Mouse (Mus musculus) CH12.LX (cell line): Measurements from ENCODE around the gene Rsph14. TPM values are rescaled to one million over a fixed set of nuclear protein-coding genes. Genes with fewer than 3 reads are reported as not detected.

ENCODE experiments used
- DNase-seq: peaks from one replicate; pipeline ENCODE4 v3.0.0-alpha.2; 2013; ENCODE audit errors: extremely low read depth
- H3K27ac ChIP-seq: 2 replicates; pipeline ENCODE4 v1.5.1; 2012; ENCODE audit warnings: low read depth, mild to moderate bottlenecking, control low read depth, moderate library complexity; ENCODE audit not compliant: insufficient read depth
- H3K27me3 ChIP-seq: replicated peaks from 2 replicates; pipeline ENCODE3; 2012; ENCODE audit warnings: inconsistent platforms
- H3K36me3 ChIP-seq, 2 experiments: replicated peaks in 1 of 2; 2 replicates each; pipeline versions ENCODE3 to v1.6.1; 2012; ENCODE audit warnings: inconsistent platforms in 1 of 2, low read length in 1 of 2, mild to moderate bottlenecking in 1 of 2, mixed read lengths in 1 of 2, moderate library complexity in 1 of 2; ENCODE audit not compliant: control insufficient read depth in 1 of 2, insufficient read depth in 1 of 2
- H3K4me1 ChIP-seq, 2 experiments: 2 replicates each; pipeline ENCODE4 v1.6.1; 2012; ENCODE audit warnings: inconsistent platforms in 1 of 2, moderate library complexity in 1 of 2; ENCODE audit not compliant: insufficient read depth in 2 of 2, control insufficient read depth in 1 of 2
- H3K4me2 ChIP-seq: 2 replicates; pipeline ENCODE4 v1.6.1; 2012; ENCODE audit warnings: low read depth, mild to moderate bottlenecking, control low read depth; ENCODE audit not compliant: poor library complexity, insufficient read depth, severe bottlenecking
- H3K4me3 ChIP-seq, 3 experiments: fragments of 150-350 bp in 1 of 3; sonication (generic) in 1 of 3; replicated peaks in 1 of 3; 2 replicates each; pipeline versions ENCODE3 to v1.5.1; 2011 to 2012; ENCODE audit warnings: low read depth in 2 of 3, low read length in 2 of 3, mild to moderate bottlenecking in 2 of 3, moderate library complexity in 2 of 3, control low read depth in 1 of 3, improper control_type of control experiment in 1 of 3, inconsistent platforms in 1 of 3, mixed read lengths in 1 of 3; ENCODE audit not compliant: poor library complexity in 1 of 3
- H3K79me2 ChIP-seq: replicated peaks from 2 replicates; pipeline ENCODE4 v1.6.1; 2012; ENCODE audit warnings: mild to moderate bottlenecking, moderate library complexity; ENCODE audit not compliant: control insufficient read depth, poor library complexity, insufficient read depth, severe bottlenecking; ENCODE audit errors: extremely low read depth
- H3K9ac ChIP-seq: 2 replicates; pipeline ENCODE4 v1.6.1; 2012; ENCODE audit warnings: low read depth, mild to moderate bottlenecking, control low read depth, moderate library complexity; ENCODE audit not compliant: insufficient read depth
- H3K9me3 ChIP-seq: replicated peaks from 2 replicates; pipeline ENCODE3; 2012; ENCODE audit warnings: low read length, inconsistent platforms, mixed read lengths
- BHLHE40 ChIP-seq: IDR thresholded peaks from 2 replicates; pipeline ENCODE4 v1.6.1; 2011; ENCODE audit warnings: mild to moderate bottlenecking, low read depth, low read length, improper control_type of control experiment
- CHD1 ChIP-seq: IDR thresholded peaks from 2 replicates; pipeline ENCODE4 v1.6.1; 2012; ENCODE audit warnings: low read depth, low read length, improper control_type of control experiment, inconsistent platforms
- CTCF ChIP-seq, 2 experiments: IDR thresholded peaks in 1 of 2; conservative IDR thresholded peaks in 1 of 2; 2 replicates each; pipeline ENCODE4 v1.5.1; 2011 to 2012; ENCODE audit warnings: low read depth in 2 of 2, low read length in 2 of 2, improper control_type of control experiment in 1 of 2, inconsistent platforms in 1 of 2, mild to moderate bottlenecking in 1 of 2, moderate library complexity in 1 of 2
- ELF1 ChIP-seq: IDR thresholded peaks from 2 replicates; pipeline ENCODE4 v1.6.1; 2014; ENCODE audit warnings: low read depth, mild to moderate bottlenecking, inconsistent platforms, low read length, improper control_type of control experiment
- JUN ChIP-seq: IDR thresholded peaks from 2 replicates; pipeline ENCODE4 v1.6.1; 2011; ENCODE audit warnings: low read depth, mild to moderate bottlenecking, low read length, improper control_type of control experiment, moderate library complexity; ENCODE audit not compliant: insufficient read depth
- JUND ChIP-seq: conservative IDR thresholded peaks from 2 replicates; pipeline ENCODE4 v1.6.1; 2011; ENCODE audit warnings: low read depth, low read length, improper control_type of control experiment
- KAT2A ChIP-seq: IDR thresholded peaks from 2 replicates; pipeline ENCODE4 v1.6.1; 2012; ENCODE audit warnings: low read length, improper control_type of control experiment, inconsistent platforms; ENCODE audit not compliant: insufficient replicate concordance
- MAFK ChIP-seq: IDR thresholded peaks from 2 replicates; pipeline ENCODE4 v1.6.1; 2011; ENCODE audit warnings: low read length, improper control_type of control experiment; ENCODE audit not compliant: insufficient replicate concordance
- MAX ChIP-seq: IDR thresholded peaks from 2 replicates; pipeline ENCODE4 v1.6.1; 2011; ENCODE audit warnings: low read length, improper control_type of control experiment
- MEF2A ChIP-seq: IDR thresholded peaks from 2 replicates; pipeline ENCODE4 v1.6.1; 2014; ENCODE audit warnings: low read depth, mild to moderate bottlenecking, inconsistent platforms, low read length, improper control_type of control experiment, borderline replicate concordance
- MXI1 ChIP-seq: IDR thresholded peaks from 2 replicates; pipeline ENCODE4 v1.6.1; 2011; ENCODE audit warnings: mild to moderate bottlenecking, low read depth, low read length, improper control_type of control experiment
- MYC ChIP-seq: IDR thresholded peaks from 2 replicates; pipeline ENCODE4 v1.6.1; 2011; ENCODE audit warnings: low read depth, mild to moderate bottlenecking, improper control_type of control experiment, low read length
- NELFE ChIP-seq: IDR thresholded peaks from 2 replicates; pipeline ENCODE4 v1.6.1; 2011; ENCODE audit warnings: low read depth, low read length, improper control_type of control experiment
- POLR2A ChIP-seq: IDR thresholded peaks from 2 replicates; pipeline ENCODE4 v1.6.1; 2011; ENCODE audit warnings: low read depth, mild to moderate bottlenecking, improper control_type of control experiment, low read length
- POLR2AphosphoS2 ChIP-seq: IDR thresholded peaks from 2 replicates; pipeline ENCODE4 v1.6.1; 2011; ENCODE audit warnings: low read depth, low read length, improper control_type of control experiment
- RCOR1 ChIP-seq: conservative IDR thresholded peaks from 2 replicates; pipeline ENCODE4 v1.6.1; 2012; ENCODE audit warnings: low read depth, mild to moderate bottlenecking, inconsistent platforms, low read length, improper control_type of control experiment
- SIN3A ChIP-seq: IDR thresholded peaks from 2 replicates; pipeline ENCODE4 v1.6.1; 2012; ENCODE audit warnings: low read length, improper control_type of control experiment, inconsistent platforms
- TBP ChIP-seq: conservative IDR thresholded peaks from 2 replicates; pipeline ENCODE4 v1.6.1; 2011; ENCODE audit warnings: low read depth, low read length, improper control_type of control experiment
- TCF12 ChIP-seq: IDR thresholded peaks from 2 replicates; pipeline ENCODE4 v1.6.1; 2014; ENCODE audit warnings: low read depth, mild to moderate bottlenecking, inconsistent platforms, low read length, improper control_type of control experiment
- UBTF ChIP-seq: IDR thresholded peaks from 2 replicates; pipeline ENCODE4 v1.6.1; 2012; ENCODE audit warnings: low read depth, mild to moderate bottlenecking, inconsistent platforms, low read length, improper control_type of control experiment, moderate library complexity
- ZC3H11A ChIP-seq: IDR thresholded peaks from 2 replicates; pipeline ENCODE4 v1.6.1; 2012; ENCODE audit warnings: low read depth, mild to moderate bottlenecking, inconsistent platforms, low read length, improper control_type of control experiment
- dilution Hi-C: fragments of 300-500 bp; cut with MboI; formaldehyde crosslinking; loops from 2 replicates; pipeline ENCODE4 v1.14.3; 2020; ENCODE audit warnings: low sequenced_read_pairs; ENCODE audit not compliant: extremely low pct_unique_long_range_greater_than_20kb, extremely low pct_ligation_motif_present
- in situ Hi-C: fragments of 300-500 bp; cut with MboI; formaldehyde crosslinking; loops from 3 replicates; pipeline ENCODE4 v1.14.3; 2019; ENCODE audit warnings: low sequenced_read_pairs, low pct_ligation_motif_present, low pct_unique_long_range_greater_than_20kb, mixed read lengths
- polyA plus RNA-seq: library from polyadenylated mRNA; unstranded; fragments of >175 nt; gene quantifications from 2 replicates; pipeline ENCODE4 v1.2.1, GENCODE M21; 2012; ENCODE audit warnings: low read depth; ENCODE audit not compliant: insufficient read length
- total RNA-seq, 2 experiments: library from RNA; depleted of rRNA; stranded (reverse); fragments of 300-350 nt in 1 of 2; fragments of >200 nt in 1 of 2; gene quantifications; 2 replicates each; pipeline ENCODE4 v1.2.3; 2012 to 2014

Gene Rsph14
- total and polyA plus RNA-seq, 3 experiments, result not detected

- no peak overlapping the region for H3K27ac ChIP-seq
- no peaks in the 10 kb centered on the region for H3K9me3 ChIP-seq
- no peak overlapping the region for H3K9ac ChIP-seq
- H3K4me1 ChIP-seq, result peaks cover 18 to 37% of the 10 kb centered on the region in 2 experiments
- H3K4me3 ChIP-seq, result no peak overlapping the region
- no peak for DNase-seq
- H3K79me2 ChIP-seq, result no peaks in the 10 kb centered on the region
- peaks cover 0 to 9% of the 10 kb centered on the region in 2 experiments for H3K36me3 ChIP-seq
- in situ Hi-C loops, result no loop called here
- no peak overlapping the region for H3K4me2 ChIP-seq
- dilution Hi-C loops, result no loop called here
- no peak for TF ChIP-seq BHLHE40
- H3K27me3 ChIP-seq, result no peaks in the 10 kb centered on the region
These were observed 21.7 kb upstream of the Rsph14 start for GRCm38 (mm10) chr10:75054125-75054524.

- in situ Hi-C loops, result no loop called here
- H3K4me1 ChIP-seq, result peaks cover 18 to 37% of the 10 kb centered on the region in 2 experiments
These were observed 21.3 kb upstream of the Rsph14 start for GRCm38 (mm10) chr10:75053655-75054054.

DNA sequence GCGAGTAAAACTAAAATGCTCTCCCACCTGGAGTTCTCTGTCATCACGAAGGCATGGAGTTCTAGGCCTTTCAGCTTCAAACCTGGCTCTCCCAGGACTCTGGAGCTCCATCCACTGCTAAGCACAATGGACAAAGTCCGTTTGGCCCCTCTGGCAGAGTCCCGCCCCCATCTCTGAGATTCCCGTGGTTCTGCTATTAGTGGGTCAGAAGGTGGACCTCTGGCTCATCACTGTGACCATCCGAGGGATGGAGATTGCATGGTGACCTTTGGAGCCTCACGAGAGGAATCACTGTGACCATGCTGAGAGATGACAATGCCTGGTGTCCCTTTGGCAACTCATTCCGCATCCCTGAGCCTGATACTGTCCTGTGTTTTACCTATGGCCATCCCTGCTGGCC lies 20.5 kb upstream of the Rsph14 start:
- Histone ChIP-seq H3K4me1 (peaks cover 18 to 36% of the 10 kb centered on the region in 2 experiments), H3K9ac (no peak overlapping the region), H3K79me2 (no peaks in the 10 kb centered on the region), H3K36me3 (peaks cover 0 to 9% of the 10 kb centered on the region in 2 experiments), H3K4me3 (no peak overlapping the region), H3K4me2 (no peak overlapping the region), H3K27ac (no peak overlapping the region), H3K9me3 (no peaks in the 10 kb centered on the region), H3K27me3 (no peaks in the 10 kb centered on the region)
- in situ Hi-C loops (no loop called here), dilution Hi-C loops (no loop called here)
- no peak for DNase-seq
- TF ChIP-seq POLR2A (no peak), SIN3A (no peak), UBTF (no peak), TBP (no peak), NELFE (no peak), RCOR1 (no peak), POLR2AphosphoS2 (no peak), KAT2A (no peak), CTCF (conservative IDR thresholded peaks at IDR 0.05 in 1 of 2, IDR thresholded peaks at IDR 0.05 in 1 of 2; ENCODE audit: low read depth in 2 of 2, low read length in 2 of 2) (no peak), ELF1 (no peak), JUN (no peak), CHD1 (no peak), MYC (no peak)

More at GRCm38 (mm10) chr10:75053655-75054054, 21.3 kb upstream of the Rsph14 start:
- Histone ChIP-seq H3K27ac (no peak overlapping the region), H3K9ac (no peak overlapping the region), H3K79me2 (no peaks in the 10 kb centered on the region), H3K27me3 (no peaks in the 10 kb centered on the region), H3K4me2 (no peak overlapping the region), H3K4me3 (no peak overlapping the region), H3K36me3 (peaks cover 0 to 9% of the 10 kb centered on the region in 2 experiments), H3K9me3 (no peaks in the 10 kb centered on the region)
- DNase-seq, result no peak
- TF ChIP-seq BHLHE40 (no peak), MAFK (no peak), JUND (no peak), POLR2A (no peak), TCF12 (no peak), MXI1 (no peak), TBP (no peak), POLR2AphosphoS2 (no peak), MYC (no peak), CTCF (conservative IDR thresholded peaks at IDR 0.05 in 1 of 2, IDR thresholded peaks at IDR 0.05 in 1 of 2; ENCODE audit: low read depth in 2 of 2, low read length in 2 of 2) (no peak), MAX (no peak), MEF2A (no peak), UBTF (no peak), ZC3H11A (no peak), RCOR1 (no peak), NELFE (no peak)
- dilution Hi-C loops, result no loop called here
